Mouse (Mus musculus) embryonic facial prominence, embryonic 15.5 days (tissue): ENCODE results near the gene Ptprd. TPM values are rescaled to one million over a fixed set of nuclear protein-coding genes. Genes with fewer than 3 reads are reported as not detected.

ENCODE experiments used
- ATAC-seq: fragments of 200-750 bp; cut with Nextera tagmentation; 2 replicates; pipeline ENCODE4 v1.8.0; 2017; ENCODE audit warnings: low read depth, moderate TSS enrichment; ENCODE audit not compliant: insufficient number of reproducible peaks, low FRiP score, low TSS enrichment
- H3K27ac ChIP-seq: fragments of 300-500 bp; sonication (generic); replicated peaks from 2 replicates; pipeline ENCODE4 v1.5.1; 2015; ENCODE audit warnings: mild to moderate bottlenecking, inconsistent platforms
- H3K27me3 ChIP-seq: fragments of 300-500 bp; sonication (generic); 2 replicates; pipeline ENCODE4 v1.6.1; 2015; ENCODE audit warnings: inconsistent platforms
- H3K36me3 ChIP-seq: fragments of 300-500 bp; sonication (generic); 2 replicates; pipeline ENCODE4 v1.6.1; 2015; ENCODE audit warnings: mild to moderate bottlenecking, inconsistent platforms
- H3K4me1 ChIP-seq: fragments of 300-500 bp; sonication (generic); 2 replicates; pipeline ENCODE4 v1.6.1; 2015; ENCODE audit warnings: inconsistent platforms
- H3K4me2 ChIP-seq: fragments of 300-500 bp; sonication (generic); replicated peaks from 2 replicates; pipeline ENCODE4 v1.6.1; 2015; ENCODE audit warnings: mild to moderate bottlenecking, inconsistent platforms
- H3K4me3 ChIP-seq: fragments of 300-500 bp; sonication (generic); replicated peaks from 2 replicates; pipeline ENCODE4 v1.5.1; 2015; ENCODE audit warnings: mild to moderate bottlenecking, inconsistent platforms
- H3K9ac ChIP-seq: fragments of 300-500 bp; sonication (generic); 2 replicates; pipeline ENCODE4 v1.6.1; 2015; ENCODE audit warnings: inconsistent platforms
- H3K9me3 ChIP-seq: fragments of 300-500 bp; sonication (generic); replicated peaks from 2 replicates; pipeline ENCODE4 v1.6.1; 2016; ENCODE audit warnings: inconsistent platforms
- WGBS: fragments of 180-500 bp; shearing (Covaris S2); methylation state at CpG from one replicate; pipeline ENCODE4 v1.1.7; 2015; 5-methylcytosine and 5-hydroxymethylcytosine counted together
- polyA plus RNA-seq: library from polyadenylated mRNA; unstranded; fragments of >200 nt; fragmentation: Nextera tagmentation; extraction: Ambion mirVana; gene quantifications from 2 replicates; pipeline ENCODE4 v1.2.1, GENCODE M21; 2015

Ptprd gene
- polyA plus RNA-seq, 1 experiment from 2014 or later, result 33.9 TPM

DNA sequence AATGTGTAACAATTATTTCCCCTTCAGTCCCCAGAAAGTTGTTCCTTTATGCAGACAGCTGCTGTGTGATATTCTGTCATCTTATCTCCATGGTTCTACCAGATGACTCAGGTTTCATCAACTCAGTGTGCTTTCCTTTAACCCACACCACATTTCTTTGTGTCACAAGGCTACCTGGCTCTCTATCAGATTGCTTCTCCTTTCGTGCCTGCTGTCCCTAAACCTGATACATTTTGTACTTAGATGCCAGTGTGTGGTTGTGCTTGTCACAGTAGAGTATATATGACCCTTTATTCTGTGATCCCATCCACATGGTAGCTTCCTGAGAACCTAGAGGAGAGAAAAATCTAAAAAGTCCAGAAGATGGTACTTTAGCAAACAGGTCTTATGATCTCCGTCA is 1445.3 kb downstream of the Ptprd start:
- H3K4me2 ChIP-seq, result no peak overlapping the region
- WGBS, result 46% methylated on average over 2 of the region's 2 CpGs
- 0 out of 2 replicates have a peak overlapping the region, but pooled peaks have one; percentile 58 for H3K27ac ChIP-seq
- H3K4me1 ChIP-seq, result peaks cover 4% of the 10 kb centered on the region; the same call in 1 of the 2 replicates
- H3K9ac ChIP-seq, result no peak overlapping the region
- H3K27me3 ChIP-seq, result no peaks in the 10 kb centered on the region
- no peaks in the 10 kb centered on the region for H3K9me3 ChIP-seq
- H3K36me3 ChIP-seq, result no peaks in the 10 kb centered on the region
- ATAC-seq, result 0 out of 2 replicates have a peak, but pooled peaks have one; percentile 12
- no peak overlapping the region for H3K4me3 ChIP-seq

DNA sequence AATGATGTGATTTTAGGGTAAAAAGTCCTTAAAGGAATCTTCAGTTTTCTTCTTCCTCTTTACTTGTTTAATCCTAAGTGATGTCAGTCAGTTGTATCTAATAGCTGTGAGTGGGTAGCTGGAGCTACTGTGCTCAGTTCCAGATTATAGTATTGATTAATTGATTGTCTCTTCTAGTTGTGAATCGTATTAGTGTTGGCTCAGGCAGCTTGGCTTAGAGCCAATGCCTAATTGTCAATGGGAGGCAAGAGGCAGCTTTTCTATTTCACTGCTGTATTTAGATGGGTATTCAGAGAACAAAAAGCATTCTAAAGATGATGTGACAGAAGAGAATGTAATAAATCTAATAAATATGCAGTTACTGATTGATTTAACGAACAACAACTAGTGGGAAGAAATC is 1461.1 kb downstream of the Ptprd start:
- no peak for ATAC-seq
- Histone ChIP-seq H3K27ac (no peak overlapping the region), H3K9ac (no peak overlapping the region), H3K36me3 (no peaks in the 10 kb centered on the region), H3K4me2 (no peak overlapping the region), H3K4me1 (no peaks in the 10 kb centered on the region), H3K4me3 (no peak overlapping the region), H3K27me3 (no peaks in the 10 kb centered on the region), H3K9me3 (no peaks in the 10 kb centered on the region)
- WGBS, result 38% methylated on average over 2 of the region's 2 CpGs

DNA sequence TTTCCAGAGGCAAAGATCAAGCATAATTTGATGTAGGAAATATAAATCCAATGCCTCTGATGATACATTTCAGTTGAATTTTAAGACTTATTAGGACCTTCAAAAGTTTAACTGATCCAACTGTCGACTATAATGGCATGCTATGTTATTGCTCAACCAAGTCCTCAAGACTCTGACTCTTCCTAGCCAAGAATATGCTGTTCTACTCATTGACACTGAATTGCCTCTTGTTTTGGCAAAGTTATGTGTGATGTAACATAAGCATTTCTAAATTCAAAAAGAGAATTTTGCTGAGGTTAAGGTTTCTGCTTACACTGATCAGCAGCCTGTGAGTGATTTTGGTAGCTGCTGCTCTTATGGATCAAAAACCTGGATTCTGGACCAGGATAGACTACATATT is 1475.9 kb downstream of the Ptprd start:
- H3K27me3 ChIP-seq, result no peaks in the 10 kb centered on the region
- no peaks in the 10 kb centered on the region for H3K9me3 ChIP-seq
- no peaks in the 10 kb centered on the region for H3K4me1 ChIP-seq
- 57% methylated on average over 1 of the region's 1 CpGs for WGBS
- H3K27ac ChIP-seq, result no peak overlapping the region
- H3K9ac ChIP-seq, result no peak overlapping the region
- no peak for ATAC-seq
- no peaks in the 10 kb centered on the region for H3K36me3 ChIP-seq
- H3K4me3 ChIP-seq, result no peak overlapping the region
- H3K4me2 ChIP-seq, result no peak overlapping the region

DNA sequence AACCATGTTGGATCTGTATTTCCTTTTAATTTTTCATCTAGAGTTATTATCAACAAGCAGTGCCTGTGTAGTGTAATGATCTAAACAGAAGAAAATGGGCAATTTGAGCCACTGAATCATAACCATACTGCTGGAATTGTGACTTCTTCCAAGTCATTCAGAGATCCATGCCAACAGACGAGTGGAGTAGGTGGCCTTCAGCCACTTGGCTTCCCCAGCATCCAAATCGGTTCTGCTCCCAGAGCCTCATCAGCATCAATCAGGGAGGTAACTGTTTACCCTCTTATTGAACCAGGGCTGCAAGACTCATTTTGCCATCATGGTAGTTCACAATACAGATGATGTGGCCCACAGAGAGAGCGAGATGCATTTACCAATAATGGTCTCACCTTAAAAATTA is 1536.0 kb downstream of the Ptprd start:
- Histone ChIP-seq H3K9ac (no peak overlapping the region), H3K36me3 (no peaks in the 10 kb centered on the region), H3K9me3 (no peaks in the 10 kb centered on the region), H3K4me1 (no peaks in the 10 kb centered on the region), H3K27me3 (no peaks in the 10 kb centered on the region), H3K4me3 (no peak overlapping the region), H3K27ac (no peak overlapping the region), H3K4me2 (no peak overlapping the region)
- 81% methylated on average over 3 of the region's 3 CpGs for WGBS
- no peak for ATAC-seq

DNA sequence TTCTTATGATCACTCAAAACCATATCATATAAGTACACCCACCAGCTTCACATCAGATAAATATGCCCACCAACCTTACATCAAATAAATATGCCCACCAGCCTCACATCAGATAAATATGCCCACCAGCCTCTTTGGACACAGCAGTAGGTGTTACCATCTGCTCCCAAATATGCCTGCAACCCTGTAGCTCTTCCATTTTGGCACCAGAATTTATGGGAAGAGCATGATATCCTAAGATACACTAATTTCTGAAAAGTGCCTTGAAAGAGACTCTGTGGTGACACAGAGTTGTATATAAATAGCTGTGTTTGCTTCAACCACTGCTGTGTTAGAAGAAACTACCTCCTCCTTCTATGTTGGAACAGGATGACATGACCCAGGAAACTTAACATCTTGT is 1538.5 kb downstream of the Ptprd start:
- Histone ChIP-seq H3K4me3 (no peak overlapping the region), H3K4me1 (no peaks in the 10 kb centered on the region), H3K36me3 (no peaks in the 10 kb centered on the region), H3K4me2 (no peak overlapping the region), H3K27me3 (no peaks in the 10 kb centered on the region), H3K9me3 (no peaks in the 10 kb centered on the region), H3K9ac (no peak overlapping the region), H3K27ac (no peak overlapping the region)
- no peak for ATAC-seq

DNA sequence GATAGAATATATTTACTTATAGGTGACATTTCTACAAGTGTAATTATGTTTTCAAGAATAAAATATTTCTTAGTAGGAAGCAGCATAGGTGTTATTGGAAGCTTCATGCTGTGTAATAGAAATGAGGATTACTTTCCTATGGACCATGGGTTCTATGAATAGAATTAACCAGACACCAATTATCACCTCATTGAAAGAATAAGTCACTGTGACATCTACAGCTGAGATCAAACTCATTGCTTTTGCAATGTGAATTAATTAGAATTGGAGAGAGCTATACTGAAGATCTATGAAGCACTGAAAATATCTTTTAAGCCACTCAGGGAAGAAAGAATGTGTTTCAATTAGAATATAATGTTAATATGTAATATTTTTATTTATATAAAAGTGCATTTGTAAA is 1539.1 kb downstream of the Ptprd start:
- no peak for ATAC-seq
- H3K9ac ChIP-seq, result no peak overlapping the region
- H3K4me2 ChIP-seq, result no peak overlapping the region
- no peak overlapping the region for H3K27ac ChIP-seq
- H3K4me1 ChIP-seq, result no peaks in the 10 kb centered on the region
- no peaks in the 10 kb centered on the region for H3K9me3 ChIP-seq
- no peak overlapping the region for H3K4me3 ChIP-seq
- no peaks in the 10 kb centered on the region for H3K27me3 ChIP-seq
- no peaks in the 10 kb centered on the region for H3K36me3 ChIP-seq

DNA sequence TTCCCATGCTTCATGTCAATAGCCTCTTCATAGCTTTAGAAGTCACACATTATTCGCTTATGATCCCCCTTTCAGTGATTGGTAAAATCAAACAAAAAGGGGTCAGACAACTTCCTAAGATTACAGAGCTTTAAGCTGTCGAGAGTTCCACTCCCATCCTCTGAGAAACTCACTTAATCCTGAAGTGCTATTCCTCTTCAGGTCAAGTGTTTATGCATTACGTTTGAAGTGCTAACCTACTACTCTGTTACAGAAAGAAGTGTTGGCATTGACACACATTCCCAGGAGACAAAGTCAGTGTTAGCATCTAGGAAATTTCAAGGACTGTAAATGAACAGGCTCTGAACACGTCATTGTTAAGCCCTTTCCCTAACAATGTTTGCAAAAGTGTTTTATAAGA is 1550.0 kb downstream of the Ptprd start:
- WGBS, result 61% methylated on average over 4 of the region's 4 CpGs
- H3K4me1 ChIP-seq, result no peaks in the 10 kb centered on the region
- no peak overlapping the region for H3K9ac ChIP-seq
- H3K36me3 ChIP-seq, result no peaks in the 10 kb centered on the region
- no peak overlapping the region for H3K4me3 ChIP-seq
- no peaks in the 10 kb centered on the region for H3K27me3 ChIP-seq
- no peak overlapping the region for H3K4me2 ChIP-seq
- ATAC-seq, result no peak
- H3K27ac ChIP-seq, result no peak overlapping the region
- H3K9me3 ChIP-seq, result no peaks in the 10 kb centered on the region

DNA sequence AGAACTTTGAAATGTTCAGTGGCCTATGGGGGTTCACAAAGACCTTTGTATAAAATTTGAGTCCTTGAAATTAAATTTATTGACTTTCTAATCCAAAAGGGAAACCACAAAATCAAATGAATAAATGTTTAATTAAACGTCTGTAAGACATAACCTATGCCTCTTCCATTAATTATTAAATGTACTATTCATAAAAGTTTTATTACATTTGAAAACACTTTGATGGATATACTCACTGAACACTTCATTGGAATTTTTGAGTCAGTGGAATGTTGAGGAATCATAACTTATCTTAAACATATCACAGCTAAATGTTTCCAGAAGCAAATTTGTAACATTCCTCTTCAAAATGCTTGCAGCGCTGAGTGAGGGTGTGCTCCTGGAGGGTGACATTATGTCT is 1551.6 kb downstream of the Ptprd start:
- no peaks in the 10 kb centered on the region for H3K27me3 ChIP-seq
- H3K27ac ChIP-seq, result no peak overlapping the region
- H3K9ac ChIP-seq, result no peak overlapping the region
- H3K4me2 ChIP-seq, result no peak overlapping the region
- no peaks in the 10 kb centered on the region for H3K9me3 ChIP-seq
- ATAC-seq, result no peak
- no peaks in the 10 kb centered on the region for H3K36me3 ChIP-seq
- no peak overlapping the region for H3K4me3 ChIP-seq
- WGBS, result 67% methylated on average over 2 of the region's 2 CpGs
- H3K4me1 ChIP-seq, result no peaks in the 10 kb centered on the region

DNA sequence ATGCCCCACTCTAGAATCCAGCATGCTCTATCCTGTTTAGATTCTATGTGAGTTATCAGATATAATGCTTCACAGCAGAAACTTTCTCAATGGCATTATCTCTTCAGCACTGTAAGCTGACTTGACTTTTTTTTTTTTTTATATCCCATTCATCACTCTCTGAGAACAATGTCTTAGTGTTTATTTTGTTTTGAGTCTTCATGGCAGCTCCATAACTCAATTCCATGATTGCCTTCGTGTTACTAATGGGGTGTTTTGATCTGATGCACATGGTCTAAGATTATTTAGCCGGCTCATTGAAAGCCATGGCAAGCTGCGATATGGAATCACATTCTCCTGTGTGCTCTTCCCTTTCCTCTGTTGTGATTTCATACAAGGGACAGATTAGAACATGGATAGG is 1555.0 kb downstream of the Ptprd start:
- no peak for ATAC-seq
- 81% methylated on average over 3 of the region's 3 CpGs for WGBS
- Histone ChIP-seq H3K9me3 (no peaks in the 10 kb centered on the region), H3K27ac (no peak overlapping the region), H3K4me3 (no peak overlapping the region), H3K4me2 (no peak overlapping the region), H3K9ac (no peak overlapping the region), H3K4me1 (no peaks in the 10 kb centered on the region), H3K27me3 (no peaks in the 10 kb centered on the region), H3K36me3 (no peaks in the 10 kb centered on the region)

DNA sequence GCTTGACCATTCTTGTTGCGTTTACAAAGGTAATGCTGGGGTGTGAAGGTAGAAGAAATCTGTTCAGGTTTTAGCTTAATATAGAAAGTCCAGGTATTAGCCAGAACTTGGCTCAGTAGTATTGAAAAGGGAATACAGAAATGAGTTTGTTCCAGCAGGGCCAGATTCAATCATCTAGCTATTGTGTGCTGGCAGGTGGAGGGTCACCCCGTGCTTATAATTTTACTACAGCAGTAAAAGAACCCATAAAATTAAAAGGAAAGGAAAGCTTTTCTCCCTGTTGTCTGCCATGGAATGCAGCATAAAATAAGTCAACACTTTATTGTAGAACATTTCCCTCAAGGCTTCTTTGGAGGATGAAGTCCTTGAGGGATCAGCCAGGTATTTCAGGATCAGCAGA is 1558.8 kb downstream of the Ptprd start:
- ATAC-seq, result no peak
- no peaks in the 10 kb centered on the region for H3K9me3 ChIP-seq
- no peak overlapping the region for H3K27ac ChIP-seq
- H3K4me3 ChIP-seq, result no peak overlapping the region
- no peak overlapping the region for H3K9ac ChIP-seq
- H3K27me3 ChIP-seq, result no peaks in the 10 kb centered on the region
- H3K4me2 ChIP-seq, result no peak overlapping the region
- no peaks in the 10 kb centered on the region for H3K4me1 ChIP-seq
- no peaks in the 10 kb centered on the region for H3K36me3 ChIP-seq
- 90% methylated on average over 2 of the region's 2 CpGs for WGBS

DNA sequence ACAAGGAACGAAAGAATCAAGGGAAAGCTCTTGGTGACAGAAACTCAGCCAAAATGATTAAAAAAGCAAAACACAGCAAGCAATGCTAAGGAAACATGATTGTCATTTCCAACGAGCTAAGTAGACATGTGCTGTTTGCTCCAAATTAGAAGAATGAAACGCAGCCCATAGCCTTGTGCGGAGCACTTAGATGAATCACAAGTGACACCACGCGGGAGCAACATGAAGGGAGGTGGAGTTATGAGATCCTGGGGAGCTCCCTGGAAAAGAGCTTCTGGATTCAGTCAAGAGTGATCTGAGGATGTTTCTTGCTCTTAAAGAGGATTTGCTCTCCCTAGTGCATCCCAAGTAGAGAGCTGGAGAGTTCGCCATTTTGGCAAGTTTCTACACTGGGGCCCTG is 1590.0 kb downstream of the Ptprd start:
- ATAC-seq, result no peak
- WGBS, result 58% methylated on average over 7 of the region's 7 CpGs
- Histone ChIP-seq H3K9me3 (no peaks in the 10 kb centered on the region), H3K4me2 (no peak overlapping the region), H3K27ac (no peak overlapping the region), H3K27me3 (no peaks in the 10 kb centered on the region), H3K4me1 (0 out of 2 replicates have a peak, but pooled peaks cover 6% of the 10 kb centered on the region), H3K9ac (no peak overlapping the region), H3K4me3 (no peak overlapping the region), H3K36me3 (no peaks in the 10 kb centered on the region)

DNA sequence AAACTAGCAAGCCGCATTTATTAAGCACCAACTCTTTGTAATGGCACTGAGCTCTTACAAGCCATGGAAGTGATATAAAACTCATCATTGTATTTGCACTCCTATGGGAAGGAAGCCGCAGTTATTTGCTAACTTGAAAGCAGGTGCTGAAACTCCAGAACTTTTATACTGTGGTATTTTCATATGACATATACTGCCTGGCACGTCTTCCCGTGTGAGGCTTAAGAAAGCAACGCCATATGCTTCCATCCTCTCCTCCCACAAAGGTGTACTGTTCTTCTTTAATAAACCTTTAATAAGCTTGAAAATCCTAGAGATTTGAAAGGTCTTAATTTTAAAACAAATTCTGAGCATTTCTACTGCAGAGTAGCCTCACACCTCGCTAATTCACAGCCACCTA is 1595.1 kb downstream of the Ptprd start:
- H3K27me3 ChIP-seq, result no peaks in the 10 kb centered on the region
- H3K4me1 ChIP-seq, result no peaks in the 10 kb centered on the region
- H3K9me3 ChIP-seq, result no peaks in the 10 kb centered on the region
- H3K36me3 ChIP-seq, result no peaks in the 10 kb centered on the region
- no peak overlapping the region for H3K9ac ChIP-seq
- no peak for ATAC-seq
- H3K4me3 ChIP-seq, result no peak overlapping the region
- H3K27ac ChIP-seq, result no peak overlapping the region
- H3K4me2 ChIP-seq, result no peak overlapping the region
- WGBS, result 86% methylated on average over 6 of the region's 6 CpGs
